Mouse (Mus musculus) left cerebral cortex, adult 9 months (tissue): Measurements from ENCODE around the gene Arhgef40.
A peak's percentile ranks its signal among the peaks of the same experiment; 100 is the strongest.

Source experiments
- DNase-seq, 2 experiments: peaks; one replicate each; pipeline ENCODE4 v3.0.0; 2022; ENCODE audit warnings: low spot score in 2 of 2

The Arhgef40 gene

GRCm38 (mm10) chr14:51984247-51985231, at the start of gene Arhgef40:
TSS of gene Arhgef40 (plus strand) at chr14:51984719.
- no peak for DNase-seq

GRCm38 (mm10) chr14:51939005-51939404, 45.5 kb upstream of the Arhgef40 start:
- no peak for DNase-seq

DNA sequence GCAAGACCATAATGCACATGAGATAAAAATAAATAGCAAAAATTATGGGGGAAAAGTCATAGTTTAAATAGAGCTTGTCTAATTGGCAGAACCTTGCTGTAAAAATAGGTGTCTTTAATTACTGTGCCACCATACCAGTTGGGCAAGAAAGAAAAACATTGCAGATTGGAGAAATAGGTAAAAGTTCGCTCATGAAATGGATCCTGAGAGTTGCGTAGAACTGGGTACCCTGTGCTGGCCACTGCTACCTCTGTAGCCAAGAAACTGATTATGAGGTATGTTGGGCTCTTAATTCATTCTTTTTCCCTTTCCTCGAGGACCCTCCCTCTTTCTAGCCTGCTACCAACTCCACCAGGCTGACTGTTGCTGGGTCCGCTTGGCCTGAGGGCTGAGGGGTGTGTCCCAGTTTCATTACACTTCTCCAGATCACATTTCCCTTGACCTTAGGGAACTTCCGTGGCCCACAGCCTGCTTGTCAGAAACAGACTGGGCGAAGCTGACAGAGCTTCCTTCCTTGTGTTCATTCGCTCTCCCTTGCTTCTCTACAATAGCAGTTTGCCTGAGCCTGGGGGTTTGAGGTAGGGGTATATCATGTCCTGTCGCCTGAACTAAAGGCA, 43.5 kb upstream of the Arhgef40 start:
- no peak for DNase-seq

DNA sequence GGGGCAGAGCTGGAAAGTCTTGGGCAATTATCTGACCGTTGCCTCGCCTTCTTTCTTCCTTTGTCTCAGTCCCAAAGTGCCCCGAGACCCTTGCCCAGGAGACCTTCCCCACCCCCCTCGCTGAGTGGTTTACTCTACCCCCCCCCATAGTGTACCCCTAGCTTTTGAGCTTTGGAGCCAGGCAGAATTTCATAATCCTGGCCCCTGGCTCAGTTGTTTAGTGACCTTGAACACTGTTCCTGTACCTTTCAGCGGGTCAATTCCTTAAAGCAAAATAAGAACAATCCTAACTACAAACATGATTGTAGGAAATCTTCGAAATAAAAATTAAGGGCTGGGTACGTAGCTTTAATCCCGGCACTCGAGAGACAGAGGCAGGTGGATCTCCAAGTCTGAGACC, 42.9 kb upstream of the Arhgef40 start:
- no peak for DNase-seq

GRCm38 (mm10) chr14:51942236-51942635, 42.3 kb upstream of the Arhgef40 start:
- no peak for DNase-seq

GRCm38 (mm10) chr14:51943336-51943735, 41.2 kb upstream of the Arhgef40 start:
- no peak for DNase-seq

- no peak for DNase-seq
Observed at GRCm38 (mm10) chr14:51960316-51960715, 24.2 kb upstream of the Arhgef40 start.

GRCm38 (mm10) chr14:51967400-51967799, 17.1 kb upstream of the Arhgef40 start:
- no peak for DNase-seq

- no peak for DNase-seq
Observed at GRCm38 (mm10) chr14:51979252-51979651, 5.3 kb upstream of the Arhgef40 start.

GRCm38 (mm10) chr14:51983251-51983650, 1.3 kb upstream of the Arhgef40 start:
- DNase-seq: no peak

- DNase-seq: no peak
Observed at GRCm38 (mm10) chr14:51983855-51984246, 668 bp upstream of the Arhgef40 start.

DNA sequence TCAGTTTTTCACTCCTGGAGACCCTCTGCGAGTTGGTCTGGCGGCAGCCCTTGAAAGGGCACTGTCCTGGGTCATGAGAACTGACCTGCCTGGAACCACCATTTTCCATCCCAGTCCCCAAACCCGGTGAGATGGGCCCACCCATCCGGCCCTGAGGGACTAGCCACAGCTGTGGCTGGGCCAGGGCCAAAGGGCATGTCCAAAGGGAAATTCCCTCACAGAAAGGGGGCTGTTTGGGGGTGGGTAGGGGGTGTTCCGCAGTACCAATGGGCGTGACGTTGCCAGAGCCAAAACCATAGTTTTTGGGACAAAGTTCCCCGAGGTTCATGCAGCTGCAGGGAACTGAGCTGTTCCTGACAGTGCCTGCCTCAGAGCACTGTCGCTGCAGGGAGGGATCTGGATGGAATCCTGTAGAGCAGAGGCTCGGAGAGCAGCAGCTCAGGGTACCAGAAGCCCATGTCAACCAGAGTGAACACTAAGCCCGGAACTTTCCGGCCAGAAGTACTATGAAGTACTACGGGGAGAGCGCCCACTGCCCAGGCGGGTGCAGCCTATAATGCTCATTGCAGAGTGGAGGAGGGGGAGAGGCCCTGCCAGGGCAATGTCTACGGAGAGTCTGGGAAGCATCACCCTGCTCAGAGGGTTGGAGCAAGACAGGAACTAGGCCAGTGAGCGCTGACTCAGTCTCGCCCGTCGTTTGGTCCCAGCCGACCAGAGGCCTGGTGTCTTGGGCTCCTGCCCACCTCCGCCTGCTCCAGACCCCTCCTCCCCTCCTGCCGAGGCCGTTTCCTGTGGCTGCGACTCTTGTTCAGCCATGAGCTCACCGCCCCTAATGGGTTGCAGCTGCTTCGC, 1.0 kb downstream of the Arhgef40 start:
- peak in 1 of 2 experiments; percentile 67 for DNase-seq

GRCm38 (mm10) chr14:51986153-51986505, 1.6 kb downstream of the Arhgef40 start:
- no peak for DNase-seq

DNA sequence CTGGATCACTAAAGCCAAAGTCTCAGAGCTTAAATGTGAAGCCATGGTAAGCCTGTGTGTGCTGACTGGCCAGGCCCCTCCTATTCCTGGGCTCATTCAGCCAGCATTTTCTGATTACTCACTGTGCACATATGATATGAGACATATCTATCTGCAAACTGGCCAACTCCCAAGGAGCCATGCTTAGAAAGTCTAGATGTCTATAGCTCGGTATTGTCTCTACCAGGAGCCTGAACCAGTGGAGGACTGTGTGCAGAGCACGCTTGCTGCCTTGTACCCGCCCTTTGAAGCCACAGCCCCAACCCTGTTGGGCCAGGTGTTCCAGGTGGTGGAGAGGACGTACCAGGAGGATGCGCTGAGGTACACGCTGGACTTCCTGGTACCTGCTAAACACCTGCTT, 2.7 kb downstream of the Arhgef40 start:
- DNase-seq: no peak

- no peak for DNase-seq
Observed at GRCm38 (mm10) chr14:51988731-51989130, 4.2 kb downstream of the Arhgef40 start.

DNA sequence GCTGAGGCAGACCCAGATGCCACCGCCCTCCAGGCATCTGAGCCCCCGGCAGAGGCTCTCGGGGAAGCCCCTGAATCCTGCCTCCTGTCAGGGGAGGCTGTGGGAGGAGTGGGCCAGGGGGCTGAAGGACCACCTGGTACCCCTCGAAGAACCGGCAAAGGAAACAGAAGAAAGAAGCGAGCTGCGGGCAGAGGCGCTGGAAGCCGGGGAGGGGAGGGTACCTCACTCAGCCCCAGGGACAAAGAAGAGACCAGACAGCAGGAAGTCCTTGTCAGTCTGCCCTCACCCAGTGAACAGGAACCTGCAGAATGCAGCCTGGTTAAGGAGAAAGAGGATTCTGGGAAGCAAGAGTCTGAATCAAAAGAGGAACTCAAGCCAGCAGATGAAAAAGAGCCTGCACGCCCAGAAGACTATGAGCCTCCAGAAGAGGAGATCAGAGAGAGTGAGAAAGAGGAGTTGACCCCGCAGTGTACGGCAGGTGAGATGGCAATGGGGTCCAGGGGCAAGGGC, 5.0 kb downstream of the Arhgef40 start:
- DNase-seq: no peak

- no peak for DNase-seq
Observed at GRCm38 (mm10) chr14:51994453-51994852, 9.9 kb downstream of the Arhgef40 start.

DNA sequence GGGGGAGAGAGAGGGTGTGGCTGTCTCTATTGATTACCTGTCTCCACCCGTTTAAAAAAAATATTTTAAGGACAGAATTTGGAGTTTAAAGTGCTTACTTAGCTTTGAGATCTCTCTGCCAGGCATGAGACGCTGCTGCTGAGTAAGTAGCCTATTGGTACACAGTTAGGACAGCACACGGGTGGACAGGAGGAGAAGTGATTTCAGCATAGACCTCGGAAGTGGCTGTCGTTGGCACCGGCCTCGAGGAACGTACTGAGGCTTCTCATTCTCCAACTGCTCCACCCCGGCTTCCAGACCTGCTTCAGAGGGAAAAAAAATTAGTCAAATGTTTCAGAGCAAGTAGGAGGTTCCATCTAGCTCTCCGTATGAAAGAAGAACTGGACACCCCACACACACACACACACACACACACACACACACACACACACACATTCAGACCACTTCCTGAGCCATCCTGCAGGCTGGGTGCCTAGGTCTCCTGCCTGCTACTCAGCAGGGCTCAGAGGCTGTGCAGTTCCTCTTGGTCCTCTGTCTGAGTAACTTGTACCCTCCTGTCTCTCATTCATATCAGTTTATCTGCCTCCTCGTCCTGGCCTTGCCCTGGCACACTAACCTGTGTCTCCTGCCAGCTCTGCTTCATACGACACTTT, 10.8 kb downstream of the Arhgef40 start:
- no peak for DNase-seq

- no peak for DNase-seq
Observed at GRCm38 (mm10) chr14:51996231-51996841, 11.8 kb downstream of the Arhgef40 start.

GRCm38 (mm10) chr14:51996866-51997265, 12.3 kb downstream of the Arhgef40 start:
- DNase-seq: no peak

DNA sequence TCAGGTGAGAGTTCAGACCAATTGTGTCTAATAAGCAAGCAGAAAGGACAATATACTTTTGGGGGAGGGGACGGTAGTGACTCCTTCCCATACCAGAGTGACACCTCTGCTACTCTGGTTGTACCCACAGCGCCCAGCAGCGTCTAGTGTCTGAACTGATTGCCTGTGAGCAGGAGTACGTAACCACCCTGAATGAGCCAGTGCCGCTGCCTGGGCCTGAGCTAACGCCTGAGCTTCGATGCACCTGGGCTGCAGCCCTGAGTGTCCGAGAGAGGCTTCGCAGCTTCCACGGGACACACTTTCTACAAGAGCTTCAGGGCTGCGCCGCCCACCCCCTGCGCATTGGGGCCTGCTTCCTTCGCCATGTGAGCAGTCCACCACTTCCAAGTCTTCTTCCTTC, 13.0 kb downstream of the Arhgef40 start:
- no peak for DNase-seq
